Mouse (Mus musculus) intestine, embryonic 16.5 days (tissue): Measurements from ENCODE around the gene Snx10. TPM values are rescaled to one million over a fixed set of nuclear protein-coding genes. Genes with fewer than 3 reads are reported as not detected.
"Not testable (repeated sequence)": the region's sequence is repeated elsewhere in the genome, so short reads cannot be mapped to it uniquely, and the experiment has no call there.

ENCODE experiments used
- ATAC-seq: fragments of 200-750 bp; cut with Nextera tagmentation; 2 replicates; pipeline ENCODE4 v1.8.0; 2017; ENCODE audit warnings: moderate TSS enrichment, moderate library complexity
- H3K27ac ChIP-seq: fragments of 300-500 bp; sonication (generic); 2 replicates; pipeline ENCODE4 v1.5.1; 2014; ENCODE audit warnings: mild to moderate bottlenecking, low read length
- H3K27me3 ChIP-seq: fragments of 300-500 bp; sonication (generic); replicated peaks from 2 replicates; pipeline ENCODE4 v1.6.1; 2014; ENCODE audit warnings: low read length, control low read depth, mixed read lengths; ENCODE audit not compliant: control insufficient read depth, insufficient read depth
- H3K36me3 ChIP-seq: fragments of 300-500 bp; sonication (generic); 2 replicates; pipeline ENCODE4 v1.6.1; 2014; ENCODE audit warnings: low read length, control low read depth; ENCODE audit not compliant: control insufficient read depth, insufficient read depth
- H3K4me1 ChIP-seq: fragments of 300-500 bp; sonication (generic); 2 replicates; pipeline ENCODE4 v1.6.1; 2014; ENCODE audit warnings: low read length, control low read depth, mixed read lengths; ENCODE audit not compliant: control insufficient read depth, insufficient read depth
- H3K4me2 ChIP-seq: fragments of 300-500 bp; sonication (generic); 2 replicates; pipeline ENCODE4 v1.6.1; 2014; ENCODE audit warnings: low read depth, low read length, control low read depth
- H3K4me3 ChIP-seq: fragments of 300-500 bp; sonication (generic); 2 replicates; pipeline ENCODE4 v1.5.1; 2014; ENCODE audit warnings: mild to moderate bottlenecking, low read length
- H3K9ac ChIP-seq: fragments of 300-500 bp; sonication (generic); 2 replicates; pipeline ENCODE4 v1.6.1; 2014; ENCODE audit warnings: low read depth, low read length
- H3K9me3 ChIP-seq: fragments of 300-500 bp; sonication (generic); 2 replicates; pipeline ENCODE4 v1.6.1; 2016; ENCODE audit warnings: low read length, control low read depth; ENCODE audit not compliant: control insufficient read depth
- WGBS: fragments of 180-500 bp; shearing (Covaris S2); extraction: QIAGEN DNeasy Blood & Tissue Kit; methylation state at CpG from one replicate; pipeline ENCODE4 v1.1.7; 2014; 5-methylcytosine and 5-hydroxymethylcytosine counted together
- polyA plus RNA-seq: library from polyadenylated mRNA; unstranded; fragments of >200 nt; fragmentation: Nextera tagmentation; extraction: Ambion mirVana; gene quantifications from 2 replicates; pipeline ENCODE4 v1.2.1, GENCODE M21; 2015

The Snx10 gene
- 11.3 and 12.1 TPM in 2 replicates for polyA plus RNA-seq

- Histone ChIP-seq H3K4me3 (peak within 1 kb of the TSS; percentile 74), H3K9ac (peak within 1 kb of the TSS; percentile 80), H3K27me3 (no peaks in the 10 kb centered on the region), H3K36me3 (no peaks in the 10 kb centered on the region), H3K27ac (no peak within 1 kb of the TSS; the same call in 1 of the 2 replicates), H3K4me1 (peaks cover 10% of the 10 kb centered on the region; the same call in 1 of the 2 replicates), H3K9me3 (no peaks in the 10 kb centered on the region), H3K4me2 (peak within 1 kb of the TSS; percentile 95)
- under 1% methylated on average over 47 of the region's 47 CpGs for WGBS
- ATAC-seq, result peak; percentile 75
Observed at GRCm38 (mm10) chr6:51523807-51524320, at the start of gene Snx10. Snx10 (plus strand) TSS chr6:51523901.

DNA sequence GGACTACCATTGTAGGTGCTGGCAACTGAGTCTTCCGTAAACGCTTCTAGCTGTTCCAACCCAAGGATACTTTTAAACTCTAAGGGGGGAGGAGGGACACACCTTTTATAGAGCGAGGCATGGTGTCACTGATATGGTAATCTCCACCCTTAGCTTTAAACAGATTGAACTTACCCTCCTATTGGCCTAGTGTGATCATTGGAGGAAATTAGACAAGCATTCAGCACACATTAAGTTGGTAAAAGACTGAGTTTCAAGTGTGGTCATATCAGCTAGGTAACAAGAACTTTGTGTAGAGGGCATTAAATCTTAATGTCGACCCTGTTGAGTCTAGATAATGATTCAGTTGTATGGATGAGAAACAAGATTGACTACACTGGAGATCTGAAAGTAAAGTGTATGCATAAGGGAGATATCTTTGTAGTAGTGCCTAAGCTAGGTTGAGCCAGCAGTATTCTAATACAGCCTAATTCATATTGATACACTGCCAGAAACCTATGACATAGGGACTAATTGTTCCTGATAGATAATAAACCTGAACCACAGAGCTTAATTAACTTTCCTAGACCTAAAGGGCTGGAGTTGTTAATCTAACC, 44.5 kb upstream of the Snx10 start:
- H3K36me3 ChIP-seq, result peaks cover 20% of the 10 kb centered on the region
- no peak overlapping the region for H3K9ac ChIP-seq
- WGBS, result 87% methylated on average over 4 of the region's 4 CpGs
- H3K27ac ChIP-seq, result no peak overlapping the region
- H3K4me1 ChIP-seq, result no peaks in the 10 kb centered on the region
- H3K27me3 ChIP-seq, result no peaks in the 10 kb centered on the region
- no peaks in the 10 kb centered on the region for H3K9me3 ChIP-seq
- no peak overlapping the region for H3K4me2 ChIP-seq
- no peak for ATAC-seq
- H3K4me3 ChIP-seq, result no peak overlapping the region

DNA sequence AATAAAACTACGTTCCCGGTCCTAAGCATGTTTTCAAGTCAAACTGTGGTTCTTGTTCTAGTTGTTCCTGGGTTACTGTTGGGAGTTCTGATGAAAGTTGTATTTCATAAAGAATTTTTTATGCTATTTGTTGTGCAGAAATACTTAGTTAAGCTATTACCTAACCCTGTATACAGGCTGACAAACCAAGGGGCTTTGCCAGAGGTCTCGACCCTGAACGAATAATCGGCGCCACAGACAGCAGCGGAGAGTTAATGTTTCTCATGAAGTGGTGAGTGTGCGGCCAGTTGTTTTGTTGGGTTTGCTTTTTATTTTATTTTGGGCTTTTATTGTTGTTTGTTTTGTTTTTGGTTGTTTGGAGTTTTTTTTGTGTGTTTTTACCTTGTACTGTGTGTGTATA, 42.2 kb upstream of the Snx10 start:
- Histone ChIP-seq H3K9ac (no peak overlapping the region), H3K4me1 (no peaks in the 10 kb centered on the region), H3K4me2 (no peak overlapping the region), H3K36me3 (peaks cover 18% of the 10 kb centered on the region), H3K27ac (no peak overlapping the region), H3K27me3 (no peaks in the 10 kb centered on the region), H3K9me3 (no peaks in the 10 kb centered on the region), H3K4me3 (no peak overlapping the region)
- ATAC-seq, result no peak
- 91% methylated on average over 8 of the region's 8 CpGs for WGBS

DNA sequence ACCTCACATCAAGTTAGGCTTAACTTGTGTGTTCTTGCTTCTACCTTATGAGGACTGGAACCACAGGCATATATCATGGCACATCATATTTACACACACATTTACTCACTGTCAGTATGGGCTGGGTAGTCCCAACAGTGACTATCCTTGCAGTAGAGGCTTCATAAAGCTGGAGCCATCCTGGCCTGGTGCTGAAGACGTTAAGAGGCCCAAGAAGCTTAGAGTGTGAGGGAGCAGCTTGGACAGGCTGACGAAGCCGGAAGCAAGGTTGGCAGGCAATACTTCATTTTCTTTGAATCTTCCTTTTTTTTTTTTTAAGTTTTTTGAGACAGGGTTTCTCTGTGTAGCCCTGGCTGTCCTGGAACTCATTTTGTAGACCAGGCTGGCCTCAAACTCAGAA, 39.8 kb upstream of the Snx10 start:
- Histone ChIP-seq H3K4me2 (no peak overlapping the region), H3K9ac (no peak overlapping the region), H3K36me3 (peaks cover 12% of the 10 kb centered on the region), H3K27ac (no peak overlapping the region), H3K4me1 (no peaks in the 10 kb centered on the region), H3K27me3 (no peaks in the 10 kb centered on the region), H3K4me3 (no peak overlapping the region), H3K9me3 (peaks cover 5% of the 10 kb centered on the region; the same call in 1 of the 2 replicates)
- 88% methylated on average over 3 of the region's 3 CpGs for WGBS
- no peak for ATAC-seq

- not testable (repeated sequence) for H3K36me3 ChIP-seq, H3K4me1 ChIP-seq, H3K4me2 ChIP-seq, H3K27me3 ChIP-seq, H3K4me3 ChIP-seq, H3K27ac ChIP-seq, H3K9me3 ChIP-seq, H3K9ac ChIP-seq, ATAC-seq
- 87% methylated on average over 8 of the region's 8 CpGs for WGBS
Observed at GRCm38 (mm10) chr6:51484556-51484955, 39.1 kb upstream of the Snx10 start.

- WGBS, result 57% methylated on average over 2 of the region's 2 CpGs
- no peaks in the 10 kb centered on the region for H3K27me3 ChIP-seq
- H3K9me3 ChIP-seq, result peaks cover 5% of the 10 kb centered on the region; the same call in 1 of the 2 replicates
- no peak for ATAC-seq
- no peak overlapping the region for H3K4me3 ChIP-seq
- no peak overlapping the region for H3K27ac ChIP-seq
- no peak overlapping the region for H3K4me2 ChIP-seq
- H3K4me1 ChIP-seq, result no peaks in the 10 kb centered on the region
- peaks cover 6% of the 10 kb centered on the region; the same call in 1 of the 2 replicates for H3K36me3 ChIP-seq
- no peak overlapping the region for H3K9ac ChIP-seq
Observed at GRCm38 (mm10) chr6:51485646-51486045, 38.1 kb upstream of the Snx10 start.

GRCm38 (mm10) chr6:51486076-51486710, 37.5 kb upstream of the Snx10 start:
- Histone ChIP-seq H3K27ac (no peak overlapping the region), H3K4me1 (no peaks in the 10 kb centered on the region), H3K9ac (no peak overlapping the region), H3K9me3 (peaks cover 5% of the 10 kb centered on the region; the same call in 1 of the 2 replicates), H3K4me3 (no peak overlapping the region), H3K36me3 (peaks cover 6% of the 10 kb centered on the region; the same call in 1 of the 2 replicates), H3K27me3 (no peaks in the 10 kb centered on the region), H3K4me2 (no peak overlapping the region)
- no peak for ATAC-seq
- WGBS, result 41% methylated on average over 7 of the region's 7 CpGs

DNA sequence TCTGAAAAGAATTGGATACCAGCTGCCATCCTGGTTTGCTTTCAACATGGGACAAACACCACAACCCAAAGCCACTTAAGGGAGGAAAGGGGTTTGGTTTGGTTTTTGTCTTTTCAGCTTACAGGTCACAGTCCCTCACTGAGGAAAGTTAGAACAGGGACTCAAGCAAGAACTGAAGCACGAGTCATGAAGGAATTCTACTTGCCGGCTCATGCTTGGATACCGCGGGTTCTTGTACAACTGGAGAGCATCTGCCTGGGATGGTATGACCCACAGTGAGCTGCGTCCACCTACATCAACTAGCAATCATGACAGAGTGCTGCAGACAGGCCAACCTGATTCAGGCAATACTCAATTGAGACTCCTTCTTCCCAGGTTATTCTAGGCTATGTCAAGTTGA, 37.0 kb upstream of the Snx10 start:
- H3K9ac ChIP-seq, result no peak overlapping the region
- WGBS, result 96% methylated on average over 5 of the region's 5 CpGs
- no peak overlapping the region for H3K4me2 ChIP-seq
- peaks cover 5% of the 10 kb centered on the region; the same call in 1 of the 2 replicates for H3K9me3 ChIP-seq
- no peak for ATAC-seq
- no peak overlapping the region for H3K4me3 ChIP-seq
- no peak overlapping the region for H3K27ac ChIP-seq
- H3K4me1 ChIP-seq, result no peaks in the 10 kb centered on the region
- H3K27me3 ChIP-seq, result no peaks in the 10 kb centered on the region
- H3K36me3 ChIP-seq, result peaks cover 6% of the 10 kb centered on the region; the same call in 1 of the 2 replicates

DNA sequence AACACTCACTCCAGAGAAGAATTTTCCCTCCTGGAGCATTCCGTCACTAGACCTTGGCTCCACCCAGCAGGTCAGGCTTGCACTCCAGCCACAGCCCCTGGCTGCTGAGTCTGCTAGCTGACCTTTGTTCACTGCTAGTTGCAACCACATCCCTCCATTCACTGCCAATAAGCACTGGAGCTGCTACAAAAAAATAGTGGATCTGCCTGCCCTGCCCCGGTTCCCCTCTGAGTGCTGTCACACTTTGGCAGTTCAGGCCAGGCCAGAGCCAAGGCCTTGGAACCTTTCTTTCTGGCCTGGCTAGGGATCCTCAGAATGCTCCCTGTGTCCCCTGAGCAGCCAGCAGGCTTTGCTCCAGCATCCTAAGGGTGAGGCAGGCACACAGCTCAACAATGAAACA, 33.9 kb upstream of the Snx10 start:
- Histone ChIP-seq H3K4me2 (no peak overlapping the region), H3K4me3 (no peak overlapping the region), H3K27me3 (no peaks in the 10 kb centered on the region), H3K27ac (no peak overlapping the region), H3K4me1 (no peaks in the 10 kb centered on the region), H3K9me3 (peaks cover 5% of the 10 kb centered on the region; the same call in 1 of the 2 replicates), H3K9ac (no peak overlapping the region), H3K36me3 (no peaks in the 10 kb centered on the region)
- 22% methylated on average over 2 of the region's 2 CpGs for WGBS
- ATAC-seq, result peak; percentile 82
